Mouse (Mus musculus) ES-E14 (cell line): ENCODE results near the gene Safb2. TPM values are rescaled to one million over a fixed set of nuclear protein-coding genes. Genes with fewer than 3 reads are reported as not detected.

Experiments used
- DNase-seq: peaks from one replicate; pipeline ENCODE4 v3.0.0-alpha.2; 2013; ENCODE audit warnings: low read depth, low spot score
- H3K27ac ChIP-seq: 2 replicates; pipeline ENCODE4 v1.5.1; 2012; ENCODE audit warnings: low read depth, mild to moderate bottlenecking, low read length, moderate library complexity, mixed read lengths; ENCODE audit not compliant: poor library complexity, insufficient read depth, severe bottlenecking
- H3K36me3 ChIP-seq: 2 replicates; pipeline ENCODE4 v1.6.1; 2012; ENCODE audit warnings: mild to moderate bottlenecking, low read length, moderate library complexity, mixed read lengths; ENCODE audit not compliant: control insufficient read depth, poor library complexity, insufficient read depth, severe bottlenecking
- H3K4me1 ChIP-seq, 2 experiments: fragments of 150-350 bp in 1 of 2; sonication (generic) in 1 of 2; 2 replicates each; pipeline ENCODE4 v1.6.1; 2012; ENCODE audit warnings: low read length in 2 of 2, mild to moderate bottlenecking in 1 of 2, mixed read lengths in 1 of 2; ENCODE audit not compliant: control insufficient read depth in 2 of 2, insufficient read depth in 2 of 2, poor library complexity in 1 of 2
- H3K4me3 ChIP-seq, 2 experiments: fragments of 150-350 bp in 1 of 2; sonication (generic) in 1 of 2; 2 replicates each; pipeline ENCODE4 v1.5.1; 2012; ENCODE audit warnings: low read length in 2 of 2, low read depth in 1 of 2, mild to moderate bottlenecking in 1 of 2, mixed read lengths in 1 of 2; ENCODE audit not compliant: insufficient read depth in 1 of 2, poor library complexity in 1 of 2, severe bottlenecking in 1 of 2
- H3K9ac ChIP-seq: 2 replicates; pipeline ENCODE4 v1.6.1; 2012; ENCODE audit warnings: low read depth, mild to moderate bottlenecking, low read length, mixed read lengths; ENCODE audit not compliant: poor library complexity, insufficient read depth, severe bottlenecking
- H3K9me3 ChIP-seq: fragments of 150-350 bp; sonication (generic); 2 replicates; pipeline ENCODE4 v1.6.1; 2012; ENCODE audit warnings: low read depth, mild to moderate bottlenecking, low read length; ENCODE audit not compliant: control insufficient read depth, insufficient read depth
- CHD2 ChIP-seq: IDR thresholded peaks from 2 replicates; pipeline ENCODE4 v1.6.1; 2014; ENCODE audit warnings: mild to moderate bottlenecking, low read depth, low read length, inconsistent platforms
- HCFC1 ChIP-seq: IDR thresholded peaks from 2 replicates; pipeline ENCODE4 v1.6.1; 2012; ENCODE audit warnings: low read length, inconsistent platforms, borderline replicate concordance; ENCODE audit not compliant: insufficient read depth
- MAFK ChIP-seq: IDR thresholded peaks from 2 replicates; pipeline ENCODE4 v1.6.1; 2014; ENCODE audit warnings: mild to moderate bottlenecking, low read depth, low read length, inconsistent platforms; ENCODE audit not compliant: insufficient read depth
- ZC3H11A ChIP-seq: IDR thresholded peaks from 2 replicates; pipeline ENCODE4 v1.6.1; 2012; ENCODE audit warnings: low read depth, mild to moderate bottlenecking, inconsistent platforms, low read length, borderline replicate concordance
- ZNF384 ChIP-seq: IDR thresholded peaks from 2 replicates; pipeline ENCODE4 v1.6.1; 2012; ENCODE audit warnings: low read depth, low read length, inconsistent platforms
- in situ Hi-C, 2 experiments: fragments of 600-800 bp; cut with MboI; formaldehyde crosslinking; loops; one replicate each; pipeline ENCODE4 v1.15.1; 2025; ENCODE audit warnings: low sequenced_read_pairs in 2 of 2, inconsistent platforms in 1 of 2; ENCODE audit not compliant: unreplicated experiment in 2 of 2
- total RNA-seq: library from RNA; depleted of rRNA; stranded (reverse); fragments of 300-350 nt; gene quantifications from 2 replicates; pipeline ENCODE4 v1.2.3, GENCODE M21; 2012

The Safb2 gene
- total RNA-seq, 1 experiment, result 113 TPM

GRCm38 (mm10) chr17:56617628-56618027, 33.2 kb upstream of the Safb2 start:
- peaks cover 2 to 12% of the 10 kb centered on the region in 2 experiments; a peak in 2 of 4 replicates for H3K4me1 ChIP-seq
- DNase-seq, result no peak
- peaks cover 84% of the 10 kb centered on the region for H3K36me3 ChIP-seq
- no peak for TF ChIP-seq HCFC1
- TF ChIP-seq ZNF384, result no peak
- TF ChIP-seq CHD2, result no peak
- TF ChIP-seq MAFK, result no peak
- TF ChIP-seq ZC3H11A, result no peak
- in situ Hi-C loops, result no loop called here
- H3K9me3 ChIP-seq, result no peaks in the 10 kb centered on the region
- H3K9ac ChIP-seq, result no peak overlapping the region
- no peak overlapping the region for H3K27ac ChIP-seq
- H3K4me3 ChIP-seq, result no peak overlapping the region

DNA sequence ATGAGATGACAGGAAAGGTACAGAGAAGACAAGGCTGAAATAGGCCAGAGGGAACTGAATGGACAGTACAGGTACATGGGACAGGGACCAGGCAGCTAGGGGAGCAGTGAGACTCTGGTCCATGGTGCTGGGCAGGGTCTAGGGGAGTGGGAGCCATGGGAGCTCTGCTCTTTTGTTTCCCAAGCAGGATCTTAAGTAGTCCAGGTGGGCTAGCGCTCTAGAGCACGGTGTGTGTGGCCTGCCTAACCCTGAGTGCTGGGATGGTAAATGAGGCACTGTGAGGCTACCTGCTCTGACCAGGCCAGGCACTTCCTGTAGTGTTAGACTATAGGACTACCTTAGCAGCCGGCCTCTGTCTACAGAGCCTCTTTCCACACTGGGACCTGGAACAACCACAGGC, 32.3 kb upstream of the Safb2 start:
- Histone ChIP-seq H3K4me1 (peaks cover 2 to 12% of the 10 kb centered on the region in 2 experiments; a peak in 2 of 4 replicates), H3K27ac (no peak overlapping the region), H3K9ac (no peak overlapping the region), H3K4me3 (no peak overlapping the region), H3K36me3 (peaks cover 74% of the 10 kb centered on the region), H3K9me3 (no peaks in the 10 kb centered on the region)
- in situ Hi-C loops, result no loop called here
- TF ChIP-seq ZNF384, result no peak
- TF ChIP-seq MAFK, result no peak
- TF ChIP-seq HCFC1, result no peak
- TF ChIP-seq CHD2, result no peak
- no peak for TF ChIP-seq ZC3H11A
- no peak for DNase-seq

DNA sequence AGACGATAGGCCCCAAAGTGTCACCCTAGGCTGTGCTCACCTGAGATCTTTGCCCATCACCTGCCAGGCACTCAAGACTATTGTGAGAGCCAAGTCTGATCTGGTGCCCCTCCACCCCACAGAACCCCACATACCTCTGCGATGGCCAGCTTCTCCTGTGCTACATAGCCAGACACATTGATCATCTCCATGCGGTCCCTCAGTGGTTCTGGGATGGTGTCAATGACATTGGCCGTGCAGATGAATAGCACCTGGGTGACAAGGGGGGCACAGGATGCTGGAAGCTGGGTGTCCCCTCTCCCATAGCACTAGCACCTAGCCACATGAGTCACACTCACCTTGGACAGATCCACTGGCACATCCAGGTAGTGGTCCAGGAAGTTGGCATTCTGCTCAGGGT, 31.4 kb upstream of the Safb2 start:
- no peak for TF ChIP-seq CHD2
- no peak for TF ChIP-seq ZNF384
- no peak for TF ChIP-seq MAFK
- TF ChIP-seq HCFC1, result no peak
- no peak for TF ChIP-seq ZC3H11A
- H3K27ac ChIP-seq, result no peak overlapping the region
- no peaks in the 10 kb centered on the region for H3K9me3 ChIP-seq
- peaks cover 5 to 14% of the 10 kb centered on the region in 2 experiments; a peak in 3 of 4 replicates for H3K4me1 ChIP-seq
- no peak overlapping the region for H3K4me3 ChIP-seq
- in situ Hi-C loops, result no loop called here
- H3K36me3 ChIP-seq, result peaks cover 69% of the 10 kb centered on the region
- no peak overlapping the region for H3K9ac ChIP-seq
- peak; percentile 6 for DNase-seq

DNA sequence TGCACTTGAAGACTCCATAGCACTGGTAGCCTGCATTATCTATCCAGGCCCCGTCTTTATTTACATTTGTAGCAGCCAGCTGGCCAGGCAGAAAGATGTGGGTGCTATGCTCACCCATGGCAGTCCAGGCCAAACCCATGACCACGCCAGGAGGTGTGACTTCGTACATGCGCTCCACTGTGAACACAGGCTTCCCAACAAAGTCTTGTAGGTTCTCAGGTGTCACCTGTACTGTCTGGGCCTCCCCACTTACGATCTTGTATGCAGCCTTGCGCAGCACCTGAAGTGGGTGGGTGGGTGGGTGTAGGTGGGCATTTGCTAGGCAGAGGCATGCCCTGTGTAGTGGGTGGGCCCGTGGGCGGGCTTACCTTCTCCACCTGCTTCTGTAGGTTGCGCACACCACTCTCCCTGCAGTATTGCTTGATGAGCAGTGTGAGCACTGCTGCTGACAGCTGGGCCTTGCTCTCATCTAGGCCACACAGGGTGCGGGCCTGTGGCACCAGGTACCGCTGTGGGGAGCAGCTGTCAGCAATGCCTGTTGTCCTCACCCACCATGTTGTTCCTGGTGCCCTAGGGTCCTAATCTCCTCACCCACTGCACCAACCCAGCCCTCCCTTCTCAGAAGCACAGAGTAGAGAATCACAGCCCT, 30.9 kb upstream of the Safb2 start:
- peaks cover 5 to 16% of the 10 kb centered on the region in 2 experiments; a peak in 3 of 4 replicates for H3K4me1 ChIP-seq
- peak overlapping the region; percentile 94; the same call in 1 of the 2 replicates for H3K9ac ChIP-seq
- peak overlapping the region; percentile 85 to 89 for H3K4me3 ChIP-seq
- peaks cover 66% of the 10 kb centered on the region for H3K36me3 ChIP-seq
- TF ChIP-seq ZNF384, result no peak
- no peak for TF ChIP-seq HCFC1
- peak; percentile 4; the same call in 1 of the 2 replicates for TF ChIP-seq CHD2
- TF ChIP-seq ZC3H11A, result no peak
- no peak for TF ChIP-seq MAFK
- in situ Hi-C loops, result no loop called here
- H3K27ac ChIP-seq, result 0 out of 2 replicates have a peak overlapping the region, but pooled peaks have one; percentile 85
- DNase-seq, result no peak
- no peaks in the 10 kb centered on the region for H3K9me3 ChIP-seq
